Mouse (Mus musculus): ENCODE measurements at regions not wholly inside any gene's neighbourhood (a gene's known extent, or its start where the extent isn't known, plus 50 kb on each side); places are given as distances from the start of the nearest gene placed in this dataset.

DNA sequence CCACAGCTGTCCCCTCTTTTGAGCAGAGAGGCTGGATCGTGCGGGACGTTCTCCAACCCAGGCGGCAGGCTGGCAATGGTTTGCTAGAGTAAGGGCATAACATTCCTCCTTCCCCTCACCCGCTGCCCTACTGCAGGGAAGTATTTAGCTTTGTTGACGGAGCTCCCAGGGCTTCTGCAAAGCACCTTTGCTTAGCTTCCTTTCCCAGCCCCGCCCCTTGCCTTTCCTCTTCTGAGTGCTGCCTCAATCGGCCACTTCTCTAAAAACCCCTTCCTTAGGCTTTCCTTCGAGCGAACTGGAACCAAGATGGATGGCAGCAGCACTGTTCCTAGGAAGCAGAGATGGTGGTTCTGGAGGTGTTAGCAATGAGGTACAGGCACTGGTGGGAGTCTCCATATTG lies 183.2 kb upstream of the Adgrl2 start:
- no peak for TF ChIP-seq POLR2A (IDR thresholded peaks at IDR 0.05; ENCODE audit: borderline replicate concordance, insufficient read depth, low read length)
- no peak for TF ChIP-seq CTCF (IDR thresholded peaks at IDR 0.05; ENCODE audit: borderline replicate concordance, insufficient read depth, low read depth, low read length)
